Mouse (Mus musculus) cerebellum, postnatal 14 days (tissue): ENCODE results near the gene Apobec1.
"Not testable (repeated sequence)": the region's sequence is repeated elsewhere in the genome, so short reads cannot be mapped to it uniquely, and the experiment has no call there.

ENCODE experiments used
- DNase-seq, 2 experiments: peaks; one replicate each; pipeline ENCODE4 v3.0.0; 2021; ENCODE audit warnings: mixed read lengths in 2 of 2

Apobec1 gene

GRCm38 (mm10) chr6:122602992-122603322 lies 713 bp upstream of the Apobec1 start:
- no peak for DNase-seq

DNA sequence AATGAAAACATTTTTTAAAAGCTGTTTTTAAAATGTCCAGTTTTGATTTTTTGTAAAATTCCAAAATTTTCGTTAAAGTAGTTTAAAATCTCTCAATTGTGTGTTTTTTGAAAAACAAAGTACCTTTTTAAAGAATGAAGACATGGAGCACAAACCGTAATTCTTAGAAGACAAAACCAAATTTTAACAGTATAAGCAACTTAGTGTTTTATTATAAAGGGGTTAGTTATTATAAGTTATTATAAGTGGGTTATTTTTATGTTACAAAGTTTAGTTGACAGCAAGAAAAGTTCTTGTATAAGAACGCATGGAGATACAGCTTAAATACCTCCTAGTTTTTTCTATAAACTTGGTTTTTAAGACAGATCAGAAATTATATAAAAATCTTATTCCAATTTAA lies 629 bp downstream of the Apobec1 start:
- DNase-seq = no peak

DNA sequence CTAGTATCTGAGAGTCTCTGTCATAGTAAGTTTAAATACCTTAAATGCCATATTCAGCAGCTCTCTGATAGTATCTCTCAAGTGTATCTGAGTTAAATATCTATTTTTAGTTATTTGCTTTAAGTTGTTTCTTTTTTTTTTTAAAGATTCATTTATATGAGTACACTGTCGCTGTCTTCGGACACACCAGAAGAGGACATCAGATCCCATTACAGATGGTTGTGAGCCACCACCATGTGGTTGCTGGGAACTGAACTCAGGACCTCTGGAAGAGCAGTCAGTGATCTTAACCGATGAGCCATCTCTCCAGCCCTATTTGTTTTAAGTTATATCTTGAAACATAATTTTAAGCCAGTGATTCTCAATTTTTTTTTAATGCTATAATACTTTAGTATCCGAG lies 1.2 kb downstream of the Apobec1 start:
- no peak for DNase-seq

DNA sequence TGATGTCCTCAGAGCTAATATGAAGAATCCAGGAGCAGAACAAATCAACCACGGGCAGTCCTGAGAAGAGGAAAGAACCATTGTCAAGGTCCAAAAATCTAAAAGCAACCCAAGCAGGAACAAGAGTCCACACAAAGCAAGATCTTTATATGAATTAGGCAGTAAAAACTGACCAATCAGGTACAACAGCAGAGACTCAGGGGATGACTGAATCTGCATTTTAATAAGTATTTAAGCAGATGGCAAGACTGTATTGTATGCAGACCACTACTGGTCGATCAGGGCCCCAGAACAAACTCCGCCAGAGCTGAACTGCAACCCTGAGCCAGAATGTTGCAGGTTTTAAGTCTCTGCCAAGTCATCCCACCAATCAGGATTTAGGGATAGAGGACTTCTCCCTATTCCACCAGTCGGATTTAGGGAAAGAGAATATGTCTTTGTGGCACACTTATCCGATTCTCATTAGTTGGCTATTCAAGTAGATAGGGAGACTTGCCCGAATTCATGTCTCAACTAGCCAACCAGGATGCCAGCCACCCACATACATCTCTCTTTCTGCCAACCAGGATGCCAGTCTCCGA lies 2.1 kb downstream of the Apobec1 start:
- no peak for DNase-seq

GRCm38 (mm10) chr6:122599054-122599737 lies 3.0 kb downstream of the Apobec1 start:
- no peak for DNase-seq

DNA sequence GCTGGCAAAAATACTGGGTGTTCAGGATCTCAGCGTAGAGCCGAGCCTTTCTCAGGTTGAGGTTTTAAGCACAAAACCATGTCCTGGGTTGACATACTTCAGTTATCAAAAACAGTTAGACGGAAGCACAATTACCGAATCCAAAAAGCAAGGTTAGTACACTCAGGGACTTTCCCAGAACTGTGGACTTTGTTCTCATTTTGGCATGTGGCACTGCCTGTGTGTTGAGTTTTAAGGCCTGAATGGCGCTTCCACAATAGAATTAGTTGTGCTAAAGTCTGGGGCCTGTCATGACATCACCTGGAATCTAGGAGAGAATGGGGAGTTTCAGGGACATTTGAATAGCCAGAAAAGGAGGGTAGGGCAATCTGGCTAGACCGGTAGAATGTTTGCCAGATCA lies 3.8 kb downstream of the Apobec1 start:
- DNase-seq = no peak

DNA sequence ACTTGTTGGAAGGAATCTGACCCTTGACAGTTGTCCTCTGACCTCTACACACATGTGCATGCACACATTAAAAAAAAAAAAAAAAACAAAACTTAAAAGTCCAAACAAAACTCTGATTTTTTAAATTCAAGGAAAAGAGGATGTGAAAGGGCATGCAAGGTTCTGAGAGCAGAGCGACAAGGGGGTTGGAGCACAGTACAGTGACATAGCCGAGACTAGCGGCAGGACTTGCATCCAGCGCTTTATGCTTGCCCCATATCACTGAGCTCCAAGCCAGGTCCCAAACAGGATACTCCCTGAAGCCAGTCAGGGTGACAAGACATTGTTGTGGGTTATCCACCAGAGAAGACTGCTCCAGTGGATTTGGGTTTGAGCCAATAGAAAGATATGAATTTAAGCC lies 4.2 kb downstream of the Apobec1 start:
- DNase-seq = no peak

- no peak for DNase-seq
These were observed 5.6 kb downstream of the Apobec1 start for GRCm38 (mm10) chr6:122596608-122597007.

- DNase-seq = peak; percentile 33 to 42
These were observed 6.6 kb downstream of the Apobec1 start for GRCm38 (mm10) chr6:122595637-122596036.

- DNase-seq = no peak
These were observed 9.3 kb downstream of the Apobec1 start for GRCm38 (mm10) chr6:122592905-122593304.

GRCm38 (mm10) chr6:122591027-122591758 lies 11.1 kb downstream of the Apobec1 start:
- no peak for DNase-seq

GRCm38 (mm10) chr6:122579086-122579485 lies 23.2 kb downstream of the Apobec1 start:
- DNase-seq = no peak

- DNase-seq = no peak
These were observed 25.2 kb downstream of the Apobec1 start for GRCm38 (mm10) chr6:122577030-122577429.

- DNase-seq = not testable (repeated sequence)
These were observed 27.2 kb downstream of the Apobec1 start for GRCm38 (mm10) chr6:122575037-122575436.

- no peak for DNase-seq
These were observed 30.7 kb downstream of the Apobec1 start for GRCm38 (mm10) chr6:122571617-122571959.

GRCm38 (mm10) chr6:122570695-122571616 lies 31.3 kb downstream of the Apobec1 start:
- DNase-seq = no peak

- no peak for DNase-seq
These were observed 32.5 kb downstream of the Apobec1 start for GRCm38 (mm10) chr6:122569762-122570161.

GRCm38 (mm10) chr6:122569113-122569512 lies 33.1 kb downstream of the Apobec1 start:
- DNase-seq = no peak

DNA sequence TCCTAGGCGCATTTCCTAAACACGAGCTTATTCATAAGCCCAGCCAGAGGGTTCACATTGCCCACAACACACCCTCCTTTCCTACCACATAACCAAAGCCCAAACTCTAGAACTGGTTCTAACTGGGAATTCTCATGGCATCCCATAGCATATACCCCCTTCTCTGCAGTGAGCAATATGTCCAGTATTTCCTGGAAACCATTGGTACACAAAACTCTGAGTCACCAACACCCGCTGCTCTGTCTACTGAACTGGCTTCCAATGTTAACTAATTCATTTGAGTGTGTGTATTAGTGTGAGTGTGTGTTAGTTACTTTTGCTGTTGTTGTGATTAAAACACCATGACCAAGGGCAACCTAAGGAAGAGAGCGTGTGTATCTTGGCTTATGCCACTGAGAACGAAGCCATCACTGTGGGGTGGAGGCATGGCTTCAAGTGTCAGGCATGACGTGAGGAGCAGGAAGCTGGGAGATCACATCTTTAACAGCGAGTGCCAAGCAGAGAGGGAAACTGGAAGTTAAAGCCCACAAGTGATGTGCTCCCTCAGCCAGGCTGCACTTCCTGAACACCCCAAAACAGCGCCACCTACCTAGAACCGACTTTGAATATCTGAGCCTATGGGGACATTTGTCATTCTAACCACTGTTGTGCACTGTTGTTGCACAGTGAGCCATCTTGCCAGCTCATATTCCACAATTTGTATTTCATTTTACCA lies 37.0 kb downstream of the Apobec1 start:
- no peak for DNase-seq

- peak; percentile 77 to 81 for DNase-seq
These were observed 39.8 kb downstream of the Apobec1 start for GRCm38 (mm10) chr6:122562463-122562862.

DNA sequence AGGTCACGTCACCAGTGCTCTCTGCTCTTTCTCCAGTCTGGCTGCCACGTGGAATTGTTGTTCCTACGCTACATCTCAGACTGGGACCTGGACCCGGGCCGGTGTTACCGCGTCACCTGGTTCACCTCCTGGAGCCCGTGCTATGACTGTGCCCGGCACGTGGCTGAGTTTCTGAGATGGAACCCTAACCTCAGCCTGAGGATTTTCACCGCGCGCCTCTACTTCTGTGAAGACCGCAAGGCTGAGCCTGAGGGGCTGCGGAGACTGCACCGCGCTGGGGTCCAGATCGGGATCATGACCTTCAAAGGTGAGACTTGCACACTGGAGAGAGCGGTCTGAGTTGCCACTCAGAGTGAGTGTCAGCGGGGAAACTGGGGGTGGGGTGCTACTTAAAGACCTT lies 41.2 kb downstream of the Apobec1 start:
- DNase-seq = no peak

GRCm38 (mm10) chr6:122560427-122560826 lies 41.8 kb downstream of the Apobec1 start:
- peak; percentile 78 to 86 for DNase-seq
